In the genomic region with DNA sequence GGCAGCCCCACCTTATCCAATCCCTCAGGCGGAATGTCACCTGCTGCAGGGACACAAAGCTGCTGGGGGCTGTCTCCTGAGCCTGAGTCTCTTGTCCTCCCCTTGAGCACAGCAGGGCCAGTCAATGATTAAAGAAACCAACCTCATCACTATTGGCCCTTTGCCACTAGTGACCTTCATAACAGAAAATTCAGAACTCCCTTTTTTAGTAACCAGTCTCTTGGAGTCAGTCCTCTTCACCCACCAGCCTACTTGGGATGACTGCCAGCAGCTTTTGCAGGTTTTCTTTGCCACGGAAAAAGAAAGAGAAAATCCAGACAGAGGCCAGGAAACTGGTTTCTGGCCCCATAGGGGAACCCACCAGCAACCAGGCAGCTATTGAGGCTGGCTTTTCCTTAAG, we compare ENCODE assay signal across 17 mouse cellular contexts. TPM values are rescaled to one million over a fixed set of nuclear protein-coding genes. Genes with fewer than 3 reads are reported as not detected.
DNase-seq lines count a peak whose midpoint lies in the region; ATAC-seq and TF ChIP-seq lines count a peak whose summit lies in the region.
"Had no signal": no experiment of that assay in that cellular context is flagged by ENCODE, and none has a peak within 500 bp of the region (broad histone marks: within the 10 kb centered on the region; RNA-seq: fewer than 3 reads in every experiment).

No protein-coding gene starts in this region.

- no peaks in the 10 kb centered on the region for H3K27me3 ChIP-seq in lung, embryonic 15.5 days
- H3K27me3 ChIP-seq: intestine, embryonic 15.5 days had no signal

- no peaks in the 10 kb centered on the region for H3K9me3 ChIP-seq in lung, embryonic 15.5 days
- H3K9me3 ChIP-seq: intestine, embryonic 15.5 days had no signal

- ATAC-seq in frontal cortex, adult (ENCODE audit: low TSS enrichment): peak; percentile 56
- no peak; the same call in 1 of the 2 replicates for ATAC-seq in lung, embryonic 15.5 days (ENCODE audit: borderline replicate concordance, extremely low read depth, low FRiP score, low TSS enrichment)
- ATAC-seq: activated CD4-positive, CD25-positive, alpha-beta regulatory T cell, adult 4 months; intestine, embryonic 15.5 days; liver, postnatal 0 days had no signal

- peaks cover 14% of the 10 kb centered on the region for H3K4me1 ChIP-seq in lung, embryonic 15.5 days

- TF ChIP-seq POLR2A in brain, embryonic 14.5 days (IDR thresholded peaks at IDR 0.05; ENCODE audit: borderline replicate concordance, extremely low read depth, insufficient read depth, insufficient read length, poor library complexity, severe bottlenecking): no peak

- no peak for DNase-seq in frontal cortex, postnatal 10 days (ENCODE audit: low spot score in 2 of 2)
- no peak for DNase-seq in lung, postnatal 14 days
- peak; percentile 9 for DNase-seq in brain, embryonic 14.5 days (ENCODE audit: low read depth)
- peak; percentile 17 for DNase-seq in testis, postnatal 14 days (ENCODE audit: low spot score)
- no peak for DNase-seq in layer of hippocampus, postnatal 36 days
- no peak for DNase-seq in ovary, postnatal 36 days (ENCODE audit: low spot score)
- DNase-seq: B cell, adult 2 months; cerebellum, adult 11 months; heart, postnatal 36 days; liver, postnatal 0 days; midbrain, embryonic 14.5 days; thymus, adult 2 months had no signal

- no peak for TF ChIP-seq CTCF in brain, embryonic 14.5 days (IDR thresholded peaks at IDR 0.05; ENCODE audit: borderline replicate concordance, extremely low read depth, insufficient read depth, insufficient read length)

- no peak overlapping the region for H3K4me2 ChIP-seq in lung, embryonic 15.5 days
- H3K4me2 ChIP-seq: intestine, embryonic 15.5 days had no signal

- H3K4me3 ChIP-seq in lung, embryonic 15.5 days: no peak overlapping the region
- H3K4me3 ChIP-seq: intestine, embryonic 15.5 days had no signal

- WGBS in lung, embryonic 15.5 days: 33% methylated on average over 2 of the region's 2 CpGs

- no peak overlapping the region for H3K9ac ChIP-seq in lung, embryonic 15.5 days
- H3K9ac ChIP-seq: intestine, embryonic 15.5 days; liver, postnatal 0 days had no signal

- H3K27ac ChIP-seq in lung, embryonic 15.5 days: peak overlapping the region; percentile 45
- H3K27ac ChIP-seq: intestine, embryonic 15.5 days had no signal

- H3K36me3 ChIP-seq in lung, embryonic 15.5 days: no peaks in the 10 kb centered on the region
- H3K36me3 ChIP-seq: intestine, embryonic 15.5 days had no signal

RNA-seq across cellular contexts. Expression of a gene that starts 30.1 kb away (rescaled TPM):
- polyA plus RNA-seq in lung, embryonic 15.5 days (2015; fragmentation: Nextera tagmentation; extraction: Ambion mirVana): 1.7 and 2.0 TPM in 2 replicates
- 48.5 and 75.7 TPM in 2 replicates for polyA plus RNA-seq in brain, embryonic 14.5 days (2012; rRNA removed)
- total RNA-seq in layer of hippocampus, postnatal 36 days (2021): 10 to 100 TPM; 65.0 to 65.7 TPM

RNA-seq across cellular contexts. Expression of a gene that starts 30.9 kb away (rescaled TPM):
- polyA plus RNA-seq in lung, embryonic 15.5 days (2015; fragmentation: Nextera tagmentation; extraction: Ambion mirVana): 1.2 and 1.4 TPM in 2 replicates
- polyA plus RNA-seq in brain, embryonic 14.5 days (2012; rRNA removed): 1.6 and 3.0 TPM in 2 replicates
- under 1 TPM; 0.75 to 0.83 TPM for total RNA-seq in layer of hippocampus, postnatal 36 days (2021)
- total RNA-seq: gastrocnemius, postnatal 4 days; heart, postnatal 36 days had no signal
- polyA plus RNA-seq: activated CD4-positive, CD25-positive, alpha-beta regulatory T cell, adult 4 months had no signal

Comparison
In these comparisons a context has a peak if more than half of its experiments do, and no peak if none do; other contexts are left out.
1. DNase-seq: peak in brain, embryonic 14.5 days (single experiment) and testis, postnatal 14 days (single experiment); none in frontal cortex, postnatal 10 days (0 of 2), lung, postnatal 14 days (single experiment), layer of hippocampus, postnatal 36 days (0 of 2) and ovary, postnatal 36 days (single experiment).
2. RNA of a gene that starts 30.1 kb away (polyA plus RNA-seq): 48.5 to 75.7 TPM in brain, embryonic 14.5 days; 1.7 to 2.0 TPM in lung, embryonic 15.5 days; every median in the first group is over 10 times any median in the second.